In the genomic region with DNA sequence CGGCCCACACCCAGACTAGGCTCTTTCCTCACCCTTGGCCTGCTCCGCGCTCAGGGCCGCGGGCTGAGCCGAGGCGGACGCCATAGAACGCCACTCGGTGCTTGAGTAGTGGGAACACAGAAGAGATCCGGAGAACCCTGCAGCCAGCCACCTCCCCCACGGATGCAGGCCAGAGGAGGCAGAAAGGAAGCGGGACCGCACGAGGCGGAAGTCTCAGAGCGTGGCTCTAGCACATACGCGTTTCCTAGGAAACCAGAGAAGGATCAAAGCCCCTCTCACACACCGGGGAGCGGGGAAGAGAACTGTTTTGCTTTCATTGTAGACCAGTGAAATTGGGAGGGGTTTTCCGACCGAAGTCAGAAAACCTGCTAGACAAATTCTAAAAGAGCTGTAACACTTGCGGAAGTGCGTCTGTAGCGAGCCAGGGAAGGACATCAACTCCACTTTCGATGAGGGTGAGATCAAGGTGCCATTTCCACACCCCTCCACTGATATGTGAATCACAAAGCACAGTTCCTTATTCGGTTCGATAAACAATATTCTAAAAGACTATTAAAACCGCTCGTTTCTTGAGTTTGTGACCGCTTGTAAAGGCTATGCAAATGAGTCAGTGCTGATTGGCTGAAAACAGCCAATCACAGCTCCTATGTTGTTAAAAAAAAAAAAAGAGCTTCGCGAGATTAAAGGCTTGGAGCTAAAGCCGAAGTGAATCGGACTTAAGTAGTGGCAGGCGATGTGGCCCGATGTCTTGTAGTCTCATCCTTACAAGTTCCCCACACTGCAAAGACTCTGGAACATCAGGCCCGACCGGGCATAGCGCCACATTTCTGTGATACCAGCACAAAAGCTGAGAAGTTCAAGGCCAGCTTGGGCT, we compare ENCODE assay signal across 8 mouse cellular contexts. TPM values are rescaled to one million over a fixed set of nuclear protein-coding genes. Genes with fewer than 3 reads are reported as not detected.
DNase-seq lines count a peak whose midpoint lies in the region; TF ChIP-seq lines count a peak whose summit lies in the region.

A gene (minus strand): TSS at position 487 of the 874 bp plus-strand sequence.

- DNase-seq in adipocyte (ENCODE audit: low spot score): peak; percentile 92
- peak; percentile 77 to 81 for DNase-seq in gastrocnemius, adult 8-10 months (ENCODE audit: low spot score in 2 of 2)
- DNase-seq in hindlimb bud, embryonic 11.5 days (ENCODE audit: extremely low spot score, low read depth, low spot score): peak; percentile 96
- DNase-seq in left cerebral cortex, adult 8-10 months (ENCODE audit: low spot score in 2 of 2): peak; percentile 85 to 91
- DNase-seq in right cerebral cortex, postnatal 10 days (ENCODE audit: low spot score in 2 of 2): peak; percentile 93 to 96
- DNase-seq in urinary bladder, postnatal 4 days (ENCODE audit: low spot score in 2 of 2): peak; percentile 86 to 88

- TF ChIP-seq CTCF in cortical plate, adult 2 months (IDR thresholded peaks at IDR 0.05; ENCODE audit: extremely low read depth, insufficient read depth, low read length): no peak

- H3K4me1 ChIP-seq in cortical plate, adult 2 months (ENCODE audit: control insufficient read depth, insufficient read depth, low read length): peaks cover 2% of the 10 kb centered on the region
- peaks cover 78% of the 10 kb centered on the region for H3K4me1 ChIP-seq in megakaryocyte, embryonic 14.5 days

- TF ChIP-seq POLR2A in cortical plate, adult 2 months (IDR thresholded peaks at IDR 0.05; ENCODE audit: extremely low read depth, insufficient read depth, low read length): peak; percentile 97

- no peaks in the 10 kb centered on the region for H3K9me3 ChIP-seq in megakaryocyte, embryonic 14.5 days

- peak within 1 kb of the TSS; percentile 92 for H3K27ac ChIP-seq in cortical plate, adult 2 months (ENCODE audit: insufficient read depth, low read length)

- H3K36me3 ChIP-seq in megakaryocyte, embryonic 14.5 days (replicated peaks; ENCODE audit: low read length): peaks cover 36% of the 10 kb centered on the region

- H3K4me3 ChIP-seq in cortical plate, adult 2 months (ENCODE audit: insufficient read depth, low read length): peak within 1 kb of the TSS; percentile 67
- H3K4me3 ChIP-seq in megakaryocyte, embryonic 14.5 days (replicated peaks): peak within 1 kb of the TSS; percentile 97

- no peaks in the 10 kb centered on the region for H3K27me3 ChIP-seq in megakaryocyte, embryonic 14.5 days (replicated peaks)

RNA-seq across cellular contexts. Expression of the gene that starts here (rescaled TPM):
- 340 and 352 TPM in 2 replicates for polyA plus RNA-seq in cortical plate, adult 2 months (2012; rRNA removed)
- 100 to 1,000 TPM; 146 to 173 (median 164) TPM for total RNA-seq in gastrocnemius, adult 8-10 months (2022)
- 100 to 1,000 TPM; 301 to 323 (median 310) TPM for total RNA-seq in left cerebral cortex, adult 8-10 months (2022)
- 11.7 and 65.2 TPM in 2 replicates for polyA plus RNA-seq in megakaryocyte, embryonic 14.5 days (2012; ENCODE audit: insufficient read depth, low replicate concordance)

Comparison
In these comparisons a context has a peak if more than half of its experiments do, and no peak if none do; other contexts are left out.
1. Peak in every context shown above with its lines: DNase-seq, H3K4me3 ChIP-seq and H3K27ac ChIP-seq.